Mouse (Mus musculus): ENCODE measurements at regions not wholly inside any gene's neighbourhood (a gene's known extent, or its start where the extent isn't known, plus 50 kb on each side); places are given as distances from the start of the nearest gene placed in this dataset.

GRCm38 (mm10) chr9:92661938-92662337, 119.9 kb downstream of the Plod2 start:
- Histone ChIP-seq H3K27me3 (ENCODE audit: control insufficient read depth, insufficient read depth, low read length) (no peaks in the 10 kb centered on the region), H3K36me3 (ENCODE audit: control insufficient read depth, insufficient read depth, low read length) (no peaks in the 10 kb centered on the region), H3K4me1 (ENCODE audit: control insufficient read depth, insufficient read depth, low read length) (no peaks in the 10 kb centered on the region), H3K27ac (ENCODE audit: control insufficient read depth, insufficient read depth, low read depth, low read length) (no peak overlapping the region), H3K4me3 (ENCODE audit: control insufficient read depth, low read depth, low read length) (no peak overlapping the region)
- TF ChIP-seq CTCF (IDR thresholded peaks at IDR 0.05; ENCODE audit: control insufficient read depth, insufficient read depth, insufficient replicate concordance, low read depth, low read length), result no peak
- no peak for TF ChIP-seq POLR2A (IDR thresholded peaks at IDR 0.05; ENCODE audit: control insufficient read depth, low read depth, low read length)

GRCm38 (mm10) chr9:92667361-92667881, 125.4 kb downstream of the Plod2 start:
- H3K4me3 ChIP-seq (ENCODE audit: control insufficient read depth, low read depth, low read length), result no peak overlapping the region
- H3K27me3 ChIP-seq (ENCODE audit: control insufficient read depth, insufficient read depth, low read length), result no peaks in the 10 kb centered on the region
- TF ChIP-seq CTCF (IDR thresholded peaks at IDR 0.05; ENCODE audit: control insufficient read depth, insufficient read depth, insufficient replicate concordance, low read depth, low read length) (no peak), POLR2A (IDR thresholded peaks at IDR 0.05; ENCODE audit: control insufficient read depth, low read depth, low read length) (no peak)
- no peak overlapping the region for H3K27ac ChIP-seq (ENCODE audit: control insufficient read depth, insufficient read depth, low read depth, low read length)
- no peaks in the 10 kb centered on the region for H3K4me1 ChIP-seq (ENCODE audit: control insufficient read depth, insufficient read depth, low read length)
- no peaks in the 10 kb centered on the region for H3K36me3 ChIP-seq (ENCODE audit: control insufficient read depth, insufficient read depth, low read length)

GRCm38 (mm10) chr9:92671966-92672365, 129.9 kb downstream of the Plod2 start:
- Histone ChIP-seq H3K27ac (ENCODE audit: control insufficient read depth, insufficient read depth, low read depth, low read length) (no peak overlapping the region), H3K27me3 (ENCODE audit: control insufficient read depth, insufficient read depth, low read length) (no peaks in the 10 kb centered on the region), H3K4me3 (ENCODE audit: control insufficient read depth, low read depth, low read length) (no peak overlapping the region), H3K4me1 (ENCODE audit: control insufficient read depth, insufficient read depth, low read length) (no peaks in the 10 kb centered on the region), H3K36me3 (ENCODE audit: control insufficient read depth, insufficient read depth, low read length) (no peaks in the 10 kb centered on the region)
- TF ChIP-seq CTCF (IDR thresholded peaks at IDR 0.05; ENCODE audit: control insufficient read depth, insufficient read depth, insufficient replicate concordance, low read depth, low read length) (no peak), POLR2A (IDR thresholded peaks at IDR 0.05; ENCODE audit: control insufficient read depth, low read depth, low read length) (no peak)

- Histone ChIP-seq H3K27ac (ENCODE audit: control insufficient read depth, insufficient read depth, low read depth, low read length) (no peak overlapping the region), H3K27me3 (ENCODE audit: control insufficient read depth, insufficient read depth, low read length) (no peaks in the 10 kb centered on the region), H3K36me3 (ENCODE audit: control insufficient read depth, insufficient read depth, low read length) (no peaks in the 10 kb centered on the region), H3K4me3 (ENCODE audit: control insufficient read depth, low read depth, low read length) (no peak overlapping the region), H3K4me1 (ENCODE audit: control insufficient read depth, insufficient read depth, low read length) (no peaks in the 10 kb centered on the region)
- no peak for TF ChIP-seq CTCF (IDR thresholded peaks at IDR 0.05; ENCODE audit: control insufficient read depth, insufficient read depth, insufficient replicate concordance, low read depth, low read length)
- no peak for TF ChIP-seq POLR2A (IDR thresholded peaks at IDR 0.05; ENCODE audit: control insufficient read depth, low read depth, low read length)
Observed at GRCm38 (mm10) chr9:92694361-92695016, 152.5 kb downstream of the Plod2 start.

- Histone ChIP-seq H3K27ac (ENCODE audit: control insufficient read depth, insufficient read depth, low read depth, low read length) (no peak overlapping the region), H3K27me3 (ENCODE audit: control insufficient read depth, insufficient read depth, low read length) (no peaks in the 10 kb centered on the region), H3K4me1 (ENCODE audit: control insufficient read depth, insufficient read depth, low read length) (no peaks in the 10 kb centered on the region), H3K4me3 (ENCODE audit: control insufficient read depth, low read depth, low read length) (no peak overlapping the region), H3K36me3 (ENCODE audit: control insufficient read depth, insufficient read depth, low read length) (no peaks in the 10 kb centered on the region)
- no peak for TF ChIP-seq CTCF (IDR thresholded peaks at IDR 0.05; ENCODE audit: control insufficient read depth, insufficient read depth, insufficient replicate concordance, low read depth, low read length)
- TF ChIP-seq POLR2A (IDR thresholded peaks at IDR 0.05; ENCODE audit: control insufficient read depth, low read depth, low read length), result no peak
Observed at GRCm38 (mm10) chr9:92697971-92698370, 155.9 kb downstream of the Plod2 start.

- H3K4me1 ChIP-seq (ENCODE audit: control insufficient read depth, insufficient read depth, low read length), result no peaks in the 10 kb centered on the region
- H3K27ac ChIP-seq (ENCODE audit: control insufficient read depth, insufficient read depth, low read depth, low read length), result no peak overlapping the region
- no peak overlapping the region for H3K4me3 ChIP-seq (ENCODE audit: control insufficient read depth, low read depth, low read length)
- no peaks in the 10 kb centered on the region for H3K36me3 ChIP-seq (ENCODE audit: control insufficient read depth, insufficient read depth, low read length)
- TF ChIP-seq POLR2A (IDR thresholded peaks at IDR 0.05; ENCODE audit: control insufficient read depth, low read depth, low read length), result no peak
- TF ChIP-seq CTCF (IDR thresholded peaks at IDR 0.05; ENCODE audit: control insufficient read depth, insufficient read depth, insufficient replicate concordance, low read depth, low read length), result no peak
- H3K27me3 ChIP-seq (ENCODE audit: control insufficient read depth, insufficient read depth, low read length), result no peaks in the 10 kb centered on the region
Observed at GRCm38 (mm10) chr9:92704752-92705151, 162.7 kb downstream of the Plod2 start.

GRCm38 (mm10) chr9:92707011-92707410, 165.0 kb downstream of the Plod2 start:
- TF ChIP-seq POLR2A (IDR thresholded peaks at IDR 0.05; ENCODE audit: control insufficient read depth, low read depth, low read length) (no peak), CTCF (IDR thresholded peaks at IDR 0.05; ENCODE audit: control insufficient read depth, insufficient read depth, insufficient replicate concordance, low read depth, low read length) (no peak)
- Histone ChIP-seq H3K27ac (ENCODE audit: control insufficient read depth, insufficient read depth, low read depth, low read length) (no peak overlapping the region), H3K4me3 (ENCODE audit: control insufficient read depth, low read depth, low read length) (no peak overlapping the region), H3K4me1 (ENCODE audit: control insufficient read depth, insufficient read depth, low read length) (no peaks in the 10 kb centered on the region), H3K27me3 (ENCODE audit: control insufficient read depth, insufficient read depth, low read length) (no peaks in the 10 kb centered on the region), H3K36me3 (ENCODE audit: control insufficient read depth, insufficient read depth, low read length) (no peaks in the 10 kb centered on the region)

All from testis, adult 2 months (tissue).